Comparison of ENCODE assay signal across 15 mouse cellular contexts in the genomic region with DNA sequence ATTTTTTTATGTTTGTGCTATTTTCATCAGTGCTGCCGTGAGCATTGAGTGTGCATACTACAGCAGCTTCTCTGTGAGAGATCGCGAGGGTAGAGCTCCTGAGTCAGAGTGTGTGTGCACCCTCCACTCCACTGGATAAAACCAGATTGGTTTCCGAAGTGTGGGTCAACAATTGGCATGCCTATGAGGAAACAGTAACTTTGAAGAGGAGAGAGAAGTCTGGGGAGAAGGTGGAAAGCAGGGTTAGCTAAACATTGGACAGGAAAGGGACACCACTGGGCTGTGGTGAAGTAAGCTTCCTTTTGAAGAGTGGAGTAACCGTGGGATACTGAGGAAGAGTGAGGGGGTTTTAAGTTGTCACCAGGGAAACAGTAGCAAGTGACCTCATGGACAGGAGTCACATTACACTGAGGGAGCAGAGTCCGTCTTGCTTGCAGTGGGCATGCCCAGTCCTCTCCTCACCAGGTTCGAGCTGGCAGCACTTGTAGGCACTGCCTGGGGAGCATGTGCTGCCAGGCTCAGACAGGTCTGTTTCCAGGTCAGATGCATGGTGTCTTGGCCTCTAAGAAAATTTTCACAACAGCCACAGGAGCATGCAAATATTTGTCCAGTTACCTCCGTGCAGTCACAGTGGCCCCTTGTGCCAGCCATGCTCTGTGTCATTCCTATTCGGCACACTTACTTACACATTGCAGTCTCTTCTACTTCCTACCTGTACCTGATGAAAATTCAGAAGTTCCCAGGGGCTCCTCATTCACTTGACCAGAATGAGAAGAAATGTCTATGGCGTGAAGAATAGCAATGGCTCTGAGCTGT. TPM values are rescaled to one million over a fixed set of nuclear protein-coding genes. Genes with fewer than 3 reads are reported as not detected.
DNase-seq lines count a peak whose midpoint lies in the region; ATAC-seq and TF ChIP-seq lines count a peak whose summit lies in the region.
"Had no signal": no experiment of that assay in that cellular context is flagged by ENCODE, and none has a peak within 500 bp of the region (broad histone marks: within the 10 kb centered on the region; RNA-seq: fewer than 3 reads in every experiment).

No protein-coding gene starts in this region.

- peaks cover 7% of the 10 kb centered on the region; the same call in 1 of the 2 replicates for H3K9me3 ChIP-seq in heart, embryonic 12.5 days (replicated peaks)
- H3K9me3 ChIP-seq in kidney, postnatal 0 days (replicated peaks; ENCODE audit: low read length): no peaks in the 10 kb centered on the region
- no peaks in the 10 kb centered on the region for H3K9me3 ChIP-seq in heart, postnatal 0 days (replicated peaks; ENCODE audit: control insufficient read depth, low read length)
- no peaks in the 10 kb centered on the region for H3K9me3 ChIP-seq in forebrain, embryonic 15.5 days
- H3K9me3 ChIP-seq: embryonic facial prominence, embryonic 13.5 days had no signal

- WGBS in heart, embryonic 12.5 days: 51% methylated on average over 10 of the region's 10 CpGs
- WGBS in kidney, postnatal 0 days: 36% methylated on average over 10 of the region's 10 CpGs
- 36% methylated on average over 10 of the region's 10 CpGs for WGBS in heart, postnatal 0 days
- 69% methylated on average over 10 of the region's 10 CpGs for WGBS in forebrain, embryonic 15.5 days

- TF ChIP-seq EP300 in heart, postnatal 0 days (IDR thresholded peaks at IDR 0.05; ENCODE audit: low read depth): no peak

- TF ChIP-seq CTCF in kidney, postnatal 0 days (IDR thresholded peaks at IDR 0.05; ENCODE audit: low read depth): no peak
- no peak for TF ChIP-seq CTCF in heart, postnatal 0 days (IDR thresholded peaks at IDR 0.05; ENCODE audit: low read depth)

- DNase-seq in heart, postnatal 14 days: no peak
- peak; percentile 37 for DNase-seq in kidney, postnatal 0 days (ENCODE audit: low spot score)
- DNase-seq in kidney, adult 11 months: no peak
- DNase-seq in heart, postnatal 0 days (ENCODE audit: low spot score): no peak
- no peak for DNase-seq in embryo, embryonic 10.5 days (ENCODE audit: low spot score)
- DNase-seq: adrenal gland, postnatal 25 days; right cerebral cortex, adult 18-20 months had no signal

- peaks cover 11% of the 10 kb centered on the region; the same call in 1 of the 2 replicates for H3K36me3 ChIP-seq in heart, embryonic 12.5 days
- H3K36me3 ChIP-seq in kidney, postnatal 0 days (ENCODE audit: insufficient read depth, low read length): no peaks in the 10 kb centered on the region
- no peaks in the 10 kb centered on the region; the same call in 1 of the 2 replicates for H3K36me3 ChIP-seq in heart, postnatal 0 days (replicated peaks; ENCODE audit: control insufficient read depth, insufficient read depth, low read length)
- H3K36me3 ChIP-seq in forebrain, embryonic 15.5 days: peaks cover 8% of the 10 kb centered on the region; the same call in 1 of the 2 replicates

- no peak overlapping the region for H3K4me3 ChIP-seq in heart, embryonic 12.5 days
- H3K4me3 ChIP-seq in kidney, postnatal 0 days (replicated peaks; ENCODE audit: low read depth, low read length): no peak overlapping the region
- H3K4me3 ChIP-seq in heart, postnatal 0 days (ENCODE audit: low read depth, low read length): no peak overlapping the region
- H3K4me3 ChIP-seq in forebrain, embryonic 15.5 days: no peak overlapping the region
- H3K4me3 ChIP-seq: embryonic facial prominence, embryonic 13.5 days had no signal

- 0 out of 2 replicates have a peak overlapping the region, but pooled peaks have one; percentile 4 for H3K4me2 ChIP-seq in heart, embryonic 12.5 days
- no peak overlapping the region for H3K4me2 ChIP-seq in kidney, postnatal 0 days (ENCODE audit: low read length)
- peak overlapping the region; percentile 22; the same call in 1 of the 2 replicates for H3K4me2 ChIP-seq in heart, postnatal 0 days (ENCODE audit: low read depth, low read length)
- no peak overlapping the region for H3K4me2 ChIP-seq in forebrain, embryonic 15.5 days (replicated peaks)
- H3K4me2 ChIP-seq: embryonic facial prominence, embryonic 13.5 days had no signal

- H3K27me3 ChIP-seq in heart, embryonic 12.5 days (replicated peaks): no peaks in the 10 kb centered on the region
- no peaks in the 10 kb centered on the region for H3K27me3 ChIP-seq in kidney, postnatal 0 days (ENCODE audit: insufficient read depth, low read length)
- no peaks in the 10 kb centered on the region for H3K27me3 ChIP-seq in heart, postnatal 0 days (ENCODE audit: control insufficient read depth, insufficient read depth, low read length)
- no peaks in the 10 kb centered on the region for H3K27me3 ChIP-seq in forebrain, embryonic 15.5 days
- H3K27me3 ChIP-seq: embryonic facial prominence, embryonic 13.5 days had no signal

- peaks cover 44% of the 10 kb centered on the region for H3K4me1 ChIP-seq in heart, embryonic 12.5 days (replicated peaks)
- peaks cover 8% of the 10 kb centered on the region for H3K4me1 ChIP-seq in kidney, postnatal 0 days (replicated peaks; ENCODE audit: insufficient read depth, low read length)
- H3K4me1 ChIP-seq in heart, postnatal 0 days (ENCODE audit: control insufficient read depth, insufficient read depth): peaks cover 37% of the 10 kb centered on the region
- H3K4me1 ChIP-seq in forebrain, embryonic 15.5 days: peaks cover 35% of the 10 kb centered on the region

- no peak overlapping the region for H3K27ac ChIP-seq in heart, embryonic 12.5 days (ENCODE audit: poor library complexity, severe bottlenecking)
- peak overlapping the region; percentile 20; the same call in 1 of the 2 replicates for H3K27ac ChIP-seq in kidney, postnatal 0 days
- H3K27ac ChIP-seq in heart, postnatal 0 days (ENCODE audit: low read depth): peak overlapping the region; percentile 20; the same call in 1 of the 2 replicates
- H3K27ac ChIP-seq in forebrain, embryonic 15.5 days (replicated peaks): no peak overlapping the region
- H3K27ac ChIP-seq: embryonic facial prominence, embryonic 13.5 days; liver, embryonic 14.5 days had no signal

- ATAC-seq in heart, embryonic 12.5 days (ENCODE audit: insufficient number of reproducible peaks, low FRiP score): 0 out of 2 replicates have a peak, but pooled peaks have one; percentile 36
- ATAC-seq in kidney, postnatal 0 days (replicated peaks; ENCODE audit: low FRiP score, low read depth): peak; percentile 84
- ATAC-seq in heart, postnatal 0 days (ENCODE audit: insufficient read depth, low read depth): peak; percentile 42
- ATAC-seq in megakaryocyte progenitor cell, adult 5-6 weeks (replicated peaks; ENCODE audit: poor library complexity): peak; percentile 63
- no peak; the same call in 1 of the 2 replicates for ATAC-seq in forebrain, embryonic 15.5 days (replicated peaks)
- ATAC-seq: CD4-positive, CD25-positive, alpha-beta regulatory T cell, adult 4 months; forebrain, embryonic 16.5 days; inflammation-experienced regulatory T-cells, adult 6 months had no signal

- 0 out of 2 replicates have a peak overlapping the region, but pooled peaks have one; percentile 26 for H3K9ac ChIP-seq in heart, embryonic 12.5 days
- no peak overlapping the region for H3K9ac ChIP-seq in kidney, postnatal 0 days (ENCODE audit: low read depth, low read length)
- peak overlapping the region; percentile 28; the same call in 1 of the 2 replicates for H3K9ac ChIP-seq in heart, postnatal 0 days (replicated peaks; ENCODE audit: low read depth, low read length)
- H3K9ac ChIP-seq in forebrain, embryonic 15.5 days (replicated peaks): no peak overlapping the region
- H3K9ac ChIP-seq: embryonic facial prominence, embryonic 13.5 days; liver, embryonic 14.5 days had no signal

- intact Hi-C loops in heart, postnatal 14 days (cut with DNase I): no loop called here

RNA-seq across cellular contexts. Expression of gene Fyn, which starts 37.5 kb away (rescaled TPM):
- polyA plus RNA-seq in heart, embryonic 12.5 days (2016; fragmentation: Nextera tagmentation; extraction: Ambion mirVana): 18.0 and 18.7 TPM in 2 replicates
- 10 to 100 TPM; 37.7 to 41.7 TPM for total RNA-seq in heart, postnatal 14 days (2021)
- polyA plus RNA-seq in kidney, postnatal 0 days (2015; fragmentation: Nextera tagmentation; extraction: Ambion mirVana): 23.7 and 27.8 TPM in 2 replicates
- total RNA-seq in heart, postnatal 0 days (2014; rRNA removed; ENCODE audit: low replicate concordance): 24.1 and 34.3 TPM in 2 replicates
- polyA plus RNA-seq in heart, postnatal 0 days (2015; fragmentation: Nextera tagmentation; extraction: Ambion mirVana): 10.3 and 10.8 TPM in 2 replicates
- total RNA-seq in megakaryocyte progenitor cell, adult 5-6 weeks (2015): 5.1 and 5.9 TPM in 2 replicates
- 7.7 and 10.1 TPM in 2 replicates for total RNA-seq in megakaryocyte progenitor cell, adult 5-6 weeks (2017)
- polyA plus RNA-seq in forebrain, embryonic 15.5 days (2015; fragmentation: Nextera tagmentation; extraction: Ambion mirVana): 75.6 and 79.3 TPM in 2 replicates

Comparison
In these comparisons a context has a peak if more than half of its experiments do, and no peak if none do; other contexts are left out.
1. H3K27ac ChIP-seq: peak in kidney, postnatal 0 days (single experiment) and heart, postnatal 0 days (single experiment); none in heart, embryonic 12.5 days (single experiment) and forebrain, embryonic 15.5 days (single experiment).
2. H3K4me2 ChIP-seq: peak in heart, embryonic 12.5 days (single experiment) and heart, postnatal 0 days (single experiment); none in kidney, postnatal 0 days (single experiment) and forebrain, embryonic 15.5 days (single experiment).
3. H3K9ac ChIP-seq: peak in heart, embryonic 12.5 days (single experiment) and heart, postnatal 0 days (single experiment); none in kidney, postnatal 0 days (single experiment) and forebrain, embryonic 15.5 days (single experiment).